Mouse (Mus musculus): ENCODE measurements around the gene Zfp619. TPM values are rescaled to one million over a fixed set of nuclear protein-coding genes. Genes with fewer than 3 reads are reported as not detected.
A peak's percentile ranks its signal among the peaks of the same experiment; 100 is the strongest.

Zfp619 gene
- polyA plus RNA-seq (2016; fragmentation: Nextera tagmentation; extraction: Ambion mirVana): 3.8 and 4.3 TPM in 2 replicates

GRCm38 (mm10) chr7:39517616-39518177 is at the start of gene Zfp619:
TSS of gene Zfp619 (plus strand) at chr7:39517766.
- Histone ChIP-seq H3K4me1 (peaks cover 3% of the 10 kb centered on the region), H3K4me2 (replicated peaks) (peak within 1 kb of the TSS; percentile 50), H3K36me3 (0 out of 2 replicates have a peak, but pooled peaks cover 2% of the 10 kb centered on the region), H3K9me3 (replicated peaks) (no peaks in the 10 kb centered on the region), H3K9ac (peak within 1 kb of the TSS; percentile 79), H3K4me3 (peak within 1 kb of the TSS; percentile 65), H3K27ac (peak within 1 kb of the TSS; percentile 98), H3K27me3 (no peaks in the 10 kb centered on the region)
- peak; percentile 98 for ATAC-seq (ENCODE audit: low FRiP score)
- 0% methylated on average over 43 of the region's 43 CpGs for WGBS

DNA sequence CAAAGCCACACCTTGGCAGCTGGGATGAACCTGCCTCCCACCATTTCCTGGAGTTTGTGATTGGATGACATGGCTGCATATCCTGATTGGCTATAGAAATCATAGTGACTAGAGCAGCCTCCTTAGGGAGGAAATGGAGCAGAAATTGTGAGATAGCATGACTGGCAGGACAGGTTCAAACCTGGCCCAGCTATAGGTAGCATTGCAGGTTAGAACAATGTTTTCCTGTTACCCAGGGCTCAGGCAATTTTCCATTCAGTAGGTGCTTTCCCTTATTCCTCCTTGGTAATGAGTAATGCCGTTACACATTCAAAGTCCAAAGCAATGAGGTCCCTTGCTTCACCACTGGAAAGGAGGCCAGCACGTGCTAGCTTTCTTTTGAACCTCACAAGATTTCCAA is 38.6 kb upstream of the Zfp619 start:
- no peak overlapping the region for H3K4me3 ChIP-seq
- no peaks in the 10 kb centered on the region for H3K4me1 ChIP-seq
- no peak overlapping the region for H3K9ac ChIP-seq
- peaks cover 13% of the 10 kb centered on the region; the same call in 1 of the 2 replicates for H3K9me3 ChIP-seq (replicated peaks)
- H3K36me3 ChIP-seq: peaks cover 41% of the 10 kb centered on the region
- no peaks in the 10 kb centered on the region for H3K27me3 ChIP-seq
- ATAC-seq (ENCODE audit: low FRiP score): no peak
- no peak overlapping the region for H3K4me2 ChIP-seq (replicated peaks)
- WGBS: 81% methylated on average over 2 of the region's 2 CpGs
- no peak overlapping the region for H3K27ac ChIP-seq

- Histone ChIP-seq H3K27ac (no peak overlapping the region), H3K9me3 (replicated peaks) (no peaks in the 10 kb centered on the region), H3K4me3 (no peak overlapping the region), H3K27me3 (no peaks in the 10 kb centered on the region), H3K4me2 (replicated peaks) (no peak overlapping the region), H3K4me1 (peaks cover 3% of the 10 kb centered on the region), H3K36me3 (no peaks in the 10 kb centered on the region), H3K9ac (no peak overlapping the region)
- 55% methylated on average over 6 of the region's 6 CpGs for WGBS
- ATAC-seq (ENCODE audit: low FRiP score): no peak
Observed at GRCm38 (mm10) chr7:39484384-39484783, 33.2 kb upstream of the Zfp619 start.

DNA sequence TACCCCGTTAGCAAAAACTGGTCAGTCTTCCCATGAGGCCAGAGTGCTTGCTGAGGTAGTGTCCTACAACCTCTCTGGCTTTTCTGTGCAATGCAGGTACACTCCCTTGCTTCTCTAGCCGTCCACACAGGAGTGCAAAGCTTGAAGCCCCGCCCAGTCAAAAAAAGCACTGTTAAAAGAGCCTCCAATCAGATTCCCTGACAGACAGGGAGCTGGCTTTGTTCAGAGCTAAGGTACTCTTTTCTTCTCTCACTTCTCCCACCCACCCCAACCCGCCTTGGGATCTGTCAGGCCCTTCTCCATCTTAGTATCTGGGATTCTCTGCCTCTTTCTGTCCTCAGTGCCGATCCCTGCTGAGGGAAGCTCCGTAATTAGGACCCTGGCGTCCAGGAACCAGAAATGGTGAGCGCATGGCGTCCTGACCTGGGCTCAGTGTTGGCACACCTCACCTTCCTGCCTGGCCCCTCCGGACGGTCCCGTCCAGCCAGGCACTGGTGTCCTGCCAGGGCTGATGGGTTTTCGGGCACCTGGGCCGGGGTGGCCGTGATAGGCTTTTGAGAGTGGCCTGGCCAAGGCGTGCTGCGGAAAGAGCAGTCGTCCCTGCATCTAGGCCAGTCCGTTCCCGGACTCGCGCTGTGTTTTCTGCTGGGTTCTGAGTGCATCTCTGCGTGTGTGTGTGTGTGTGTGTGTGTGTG is 30.3 kb upstream of the Zfp619 start:
- peak overlapping the region; percentile 51 for H3K4me3 ChIP-seq
- WGBS: 17% methylated on average over 23 of the region's 23 CpGs
- H3K4me1 ChIP-seq: peaks cover 3% of the 10 kb centered on the region
- H3K36me3 ChIP-seq: no peaks in the 10 kb centered on the region
- H3K9ac ChIP-seq: peak overlapping the region; percentile 80
- no peaks in the 10 kb centered on the region for H3K27me3 ChIP-seq
- no peaks in the 10 kb centered on the region for H3K9me3 ChIP-seq (replicated peaks)
- peak overlapping the region; percentile 71 for H3K4me2 ChIP-seq (replicated peaks)
- H3K27ac ChIP-seq: 0 out of 2 replicates have a peak overlapping the region, but pooled peaks have one; percentile 23
- ATAC-seq (ENCODE audit: low FRiP score): peak; percentile 80

DNA sequence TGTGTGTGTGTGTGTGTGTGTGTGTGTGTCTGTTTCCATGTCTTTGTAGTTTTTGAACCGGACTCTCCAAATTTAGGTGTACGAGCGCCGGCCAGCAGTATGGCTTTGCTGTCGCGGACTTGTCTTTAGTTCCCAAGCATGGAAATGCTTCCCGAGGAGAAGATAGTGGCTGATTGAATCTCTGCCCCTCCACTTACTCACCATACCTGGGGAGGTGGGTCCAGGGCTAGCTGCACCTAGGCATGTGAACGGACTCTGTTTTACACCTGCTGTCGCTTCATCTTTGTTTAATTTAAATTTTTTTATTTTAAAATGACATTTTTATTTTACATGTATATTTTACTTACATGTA is 29.7 kb upstream of the Zfp619 start:
- Histone ChIP-seq H3K36me3 (no peaks in the 10 kb centered on the region), H3K27ac (no peak overlapping the region), H3K4me1 (peaks cover 3% of the 10 kb centered on the region), H3K4me2 (replicated peaks) (peak overlapping the region; percentile 71), H3K27me3 (no peaks in the 10 kb centered on the region), H3K9ac (peak overlapping the region; percentile 80), H3K4me3 (peak overlapping the region; percentile 51), H3K9me3 (replicated peaks) (no peaks in the 10 kb centered on the region)
- 44% methylated on average over 9 of the region's 9 CpGs for WGBS
- peak; percentile 44; the same call in 1 of the 2 replicates for ATAC-seq (ENCODE audit: low FRiP score)

DNA sequence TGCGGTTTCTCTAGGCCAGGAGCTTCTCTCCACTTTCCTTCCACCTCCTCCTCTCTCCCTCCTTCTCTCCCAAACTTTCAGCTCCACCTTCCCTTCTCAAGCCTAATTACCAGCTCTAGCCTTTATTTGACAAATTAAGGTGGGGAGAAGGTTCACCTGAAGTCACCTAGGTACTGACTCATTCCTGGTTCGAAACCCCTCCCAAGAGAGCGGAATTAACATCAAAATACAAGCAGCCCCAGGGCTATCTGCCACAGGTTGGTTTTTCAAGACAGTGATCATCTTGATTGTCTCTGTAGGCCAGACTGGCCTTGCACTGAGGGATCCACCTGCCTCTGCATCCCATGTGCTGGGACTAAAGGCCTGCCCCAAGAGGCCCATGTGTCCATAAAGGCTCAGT is 22.9 kb upstream of the Zfp619 start:
- WGBS: 80% methylated on average over 3 of the region's 3 CpGs
- Histone ChIP-seq H3K9me3 (replicated peaks) (peaks cover 22% of the 10 kb centered on the region; the same call in 1 of the 2 replicates), H3K27ac (no peak overlapping the region), H3K9ac (no peak overlapping the region), H3K4me3 (no peak overlapping the region), H3K4me1 (no peaks in the 10 kb centered on the region), H3K36me3 (peaks cover 38% of the 10 kb centered on the region), H3K4me2 (replicated peaks) (no peak overlapping the region), H3K27me3 (no peaks in the 10 kb centered on the region)
- no peak for ATAC-seq (ENCODE audit: low FRiP score)

DNA sequence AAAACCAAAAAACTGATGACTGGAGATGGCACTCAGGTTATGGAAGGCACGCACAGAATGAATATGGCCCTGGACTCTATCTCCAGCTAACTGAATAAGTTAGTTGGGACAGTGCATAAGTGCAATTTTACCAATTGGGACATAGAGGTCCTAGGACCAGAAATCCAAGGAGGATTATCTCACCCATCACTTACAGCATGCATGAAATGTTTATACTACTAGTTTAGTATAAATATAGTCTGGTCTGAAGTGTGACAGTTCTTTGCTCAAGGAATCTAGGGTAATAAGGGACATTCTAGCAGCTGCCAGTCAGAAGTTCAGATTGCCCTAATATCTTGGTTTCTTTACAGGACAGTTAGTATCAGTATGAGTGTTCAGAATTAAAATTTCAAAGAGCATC is 13.5 kb upstream of the Zfp619 start:
- no peak for ATAC-seq (ENCODE audit: low FRiP score)
- H3K9ac ChIP-seq: no peak overlapping the region
- H3K27me3 ChIP-seq: no peaks in the 10 kb centered on the region
- peaks cover 8% of the 10 kb centered on the region; the same call in 1 of the 2 replicates for H3K9me3 ChIP-seq (replicated peaks)
- H3K36me3 ChIP-seq: peaks cover 11% of the 10 kb centered on the region; the same call in 1 of the 2 replicates
- 97% methylated on average over 1 of the region's 1 CpGs for WGBS
- no peak overlapping the region for H3K4me2 ChIP-seq (replicated peaks)
- H3K4me1 ChIP-seq: no peaks in the 10 kb centered on the region
- H3K27ac ChIP-seq: no peak overlapping the region
- no peak overlapping the region for H3K4me3 ChIP-seq

- peaks cover 3% of the 10 kb centered on the region for H3K4me1 ChIP-seq
- peak overlapping the region; percentile 50 for H3K4me2 ChIP-seq (replicated peaks)
- WGBS: 89% methylated on average over 12 of the region's 12 CpGs
- H3K4me3 ChIP-seq: peak overlapping the region; percentile 65
- H3K36me3 ChIP-seq: 0 out of 2 replicates have a peak, but pooled peaks cover 2% of the 10 kb centered on the region
- peak; percentile 57 for ATAC-seq (ENCODE audit: low FRiP score)
- no peak overlapping the region for H3K27ac ChIP-seq
- no peaks in the 10 kb centered on the region for H3K27me3 ChIP-seq
- peak overlapping the region; percentile 2; the same call in 1 of the 2 replicates for H3K9ac ChIP-seq
- no peaks in the 10 kb centered on the region for H3K9me3 ChIP-seq (replicated peaks)
Observed at GRCm38 (mm10) chr7:39518362-39518761, 796 bp downstream of the Zfp619 start.

DNA sequence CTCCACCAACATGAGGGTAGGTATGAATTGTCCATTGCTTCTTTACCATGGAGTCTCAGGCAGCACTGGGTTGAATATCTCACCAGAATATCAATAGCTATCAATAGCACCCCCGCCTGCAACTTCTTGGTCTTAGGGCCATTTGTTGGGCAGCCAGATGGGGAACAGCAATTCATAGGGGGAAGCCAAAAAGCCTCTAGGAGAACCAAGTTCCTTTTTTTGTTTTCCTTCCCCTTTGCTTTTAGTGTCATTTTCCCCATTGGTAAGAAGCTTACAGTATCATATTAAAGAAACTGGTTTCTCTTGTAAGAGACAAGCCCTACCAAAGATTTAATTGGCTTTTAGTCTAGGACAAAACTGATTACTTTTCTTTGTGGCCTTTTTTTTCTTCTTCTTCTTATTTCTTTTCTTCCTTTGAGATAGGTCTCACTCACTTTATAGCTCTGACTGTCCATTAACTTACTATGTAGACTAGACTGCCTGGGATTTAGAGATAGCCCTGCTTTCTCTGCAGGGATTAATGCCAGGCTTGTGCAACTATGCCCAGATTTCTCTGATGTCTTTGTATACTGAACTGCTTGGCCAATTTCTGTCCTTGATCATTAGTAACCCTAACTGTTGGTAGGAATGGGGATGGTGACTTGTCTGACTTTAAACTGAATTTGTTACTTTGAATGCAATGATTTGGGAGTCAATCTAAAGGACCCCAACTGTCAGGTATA is 6.3 kb downstream of the Zfp619 start:
- Histone ChIP-seq H3K36me3 (0 out of 2 replicates have a peak, but pooled peaks cover 5% of the 10 kb centered on the region), H3K9ac (no peak overlapping the region), H3K4me1 (no peaks in the 10 kb centered on the region), H3K4me2 (replicated peaks) (no peak overlapping the region), H3K27me3 (no peaks in the 10 kb centered on the region), H3K9me3 (replicated peaks) (no peaks in the 10 kb centered on the region), H3K4me3 (no peak overlapping the region), H3K27ac (no peak overlapping the region)
- no peak for ATAC-seq (ENCODE audit: low FRiP score)
- WGBS: 97% methylated on average over 1 of the region's 1 CpGs

- Histone ChIP-seq H3K36me3 (no peaks in the 10 kb centered on the region), H3K9ac (no peak overlapping the region), H3K27me3 (no peaks in the 10 kb centered on the region), H3K9me3 (replicated peaks) (no peaks in the 10 kb centered on the region), H3K4me2 (replicated peaks) (no peak overlapping the region), H3K27ac (no peak overlapping the region), H3K4me3 (no peak overlapping the region), H3K4me1 (peaks cover 3% of the 10 kb centered on the region)
- ATAC-seq (ENCODE audit: low FRiP score): no peak
- 82% methylated on average over 1 of the region's 1 CpGs for WGBS
Observed at GRCm38 (mm10) chr7:39543151-39543550, 25.6 kb downstream of the Zfp619 start.

GRCm38 (mm10) chr7:39544242-39545111 is 26.9 kb downstream of the Zfp619 start:
- Histone ChIP-seq H3K36me3 (no peaks in the 10 kb centered on the region), H3K4me1 (peaks cover 3% of the 10 kb centered on the region), H3K4me3 (peak overlapping the region; percentile 49), H3K27me3 (no peaks in the 10 kb centered on the region), H3K27ac (peak overlapping the region; percentile 75), H3K9ac (peak overlapping the region; percentile 71), H3K9me3 (replicated peaks) (no peaks in the 10 kb centered on the region), H3K4me2 (replicated peaks) (peak overlapping the region; percentile 67)
- peak; percentile 91 for ATAC-seq (ENCODE audit: low FRiP score)
- under 1% methylated on average over 43 of the region's 43 CpGs for WGBS

Measured in hindbrain, embryonic 12.5 days (tissue).